Mouse (Mus musculus) fat pad, adult 2 months (tissue): ENCODE measurements around the gene Rhbdd1.

Source experiments
- DNase-seq: peaks from one replicate; pipeline ENCODE4 v3.0.0-alpha.2; 2011; ENCODE audit warnings: low read depth, low spot score; ENCODE audit errors: extremely low read depth

Gene Rhbdd1

DNA sequence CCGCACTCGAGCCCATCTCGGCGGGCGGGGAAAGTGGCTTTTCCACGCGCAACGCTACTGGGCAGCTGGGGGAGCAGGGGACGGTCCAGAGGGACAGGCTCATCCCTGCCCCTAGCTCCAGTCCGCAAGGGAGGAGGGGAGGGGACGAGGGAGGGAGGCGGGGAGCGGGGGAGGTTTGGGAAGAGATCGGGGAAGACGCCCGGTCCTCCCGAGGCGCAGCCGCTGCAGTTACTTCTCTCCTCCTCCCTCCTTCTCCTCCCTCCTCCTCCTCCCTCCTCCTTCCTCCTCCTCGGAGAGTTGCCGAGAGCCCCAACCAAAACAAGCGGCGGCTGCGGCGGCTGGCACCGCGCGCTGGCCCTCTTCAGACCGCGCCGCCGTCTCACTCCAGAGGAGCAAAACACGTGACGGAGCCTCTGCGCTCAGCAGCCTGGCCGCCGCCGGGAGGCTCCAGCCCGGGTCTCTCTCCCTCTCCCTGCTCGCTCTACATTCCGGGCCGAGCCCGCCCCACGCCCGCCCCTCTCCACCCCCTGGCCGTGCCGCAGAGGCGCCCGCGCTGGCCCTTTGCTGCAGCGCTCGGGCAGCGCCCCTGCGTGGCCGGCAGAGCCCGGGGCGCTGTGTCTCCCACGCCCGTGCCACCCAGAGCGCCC, 25.0 kb upstream of the Rhbdd1 start, which contains the start of gene Irs1:
Gene Irs1, minus strand, starts transcription at position 266 of the 647 bp plus-strand sequence.
- no peak for DNase-seq

GRCm38 (mm10) chr1:82291930-82292712, 24.1 kb upstream of the Rhbdd1 start:
- DNase-seq: no peak

GRCm38 (mm10) chr1:82292771-82293170, 23.5 kb upstream of the Rhbdd1 start:
- no peak for DNase-seq

GRCm38 (mm10) chr1:82294102-82294501, 22.1 kb upstream of the Rhbdd1 start:
- no peak for DNase-seq

GRCm38 (mm10) chr1:82298586-82298985, 17.7 kb upstream of the Rhbdd1 start:
- no peak for DNase-seq

DNA sequence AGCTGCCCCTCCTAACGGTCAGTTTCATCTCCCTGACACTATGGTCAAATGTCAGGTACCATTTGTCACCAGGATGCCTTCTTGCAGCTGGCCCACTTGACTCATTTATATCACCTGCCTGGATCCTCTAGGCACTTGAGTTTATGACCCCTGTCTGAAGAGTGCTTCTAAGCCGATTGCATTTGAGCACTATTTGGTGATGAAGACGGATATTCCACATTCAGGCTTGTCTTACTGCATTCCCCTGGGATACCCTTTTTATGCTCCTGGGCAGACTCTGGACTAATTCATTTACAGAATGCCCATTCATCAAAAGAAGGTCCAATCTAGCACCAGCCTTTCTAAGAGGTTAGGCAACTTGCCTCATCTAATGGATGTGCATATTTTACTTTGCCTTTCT, 11.8 kb upstream of the Rhbdd1 start:
- DNase-seq: no peak

- DNase-seq: no peak
Measured at GRCm38 (mm10) chr1:82316746-82317126, 484 bp downstream of the Rhbdd1 start.

DNA sequence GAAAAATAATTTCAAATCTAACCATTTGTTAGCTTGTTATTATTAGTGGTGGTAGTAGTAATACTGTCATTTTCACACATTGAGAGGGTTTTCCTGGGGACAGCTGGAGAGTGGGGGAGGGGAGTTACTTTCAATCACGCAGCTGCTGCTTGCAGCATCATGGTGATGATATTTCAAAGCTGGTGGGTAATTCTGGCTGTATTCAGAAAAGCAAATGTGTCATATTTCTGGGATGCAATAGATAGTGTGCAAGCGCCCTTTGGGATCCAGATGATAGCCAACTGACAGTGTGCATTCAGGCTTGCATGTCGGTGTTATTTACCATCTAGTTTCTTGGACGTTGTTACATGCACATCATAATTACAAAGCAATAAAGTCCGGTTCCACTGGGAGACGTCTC, 4.2 kb downstream of the Rhbdd1 start:
- no peak for DNase-seq

DNA sequence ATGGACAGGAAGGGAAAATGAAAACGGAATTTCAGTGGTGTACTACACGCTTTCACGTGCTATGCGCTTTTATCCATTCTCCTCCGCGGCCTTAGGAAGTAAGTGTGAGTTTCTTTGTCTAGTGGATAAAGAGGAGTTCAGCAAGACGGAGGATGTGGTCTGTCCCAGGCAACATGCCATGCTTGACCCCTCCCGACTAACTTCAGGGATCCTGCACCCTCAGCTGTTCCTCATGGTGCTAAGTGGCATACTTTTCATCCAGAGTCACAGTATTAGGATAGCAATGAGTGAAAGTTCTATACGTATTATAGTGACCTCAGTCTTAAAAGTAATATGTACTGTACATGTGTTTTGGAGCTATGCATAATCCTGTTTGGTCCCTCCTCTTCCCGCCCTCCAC, 4.6 kb downstream of the Rhbdd1 start:
- DNase-seq: no peak

- DNase-seq: no peak
Measured at GRCm38 (mm10) chr1:82321441-82321840, 5.2 kb downstream of the Rhbdd1 start.

GRCm38 (mm10) chr1:82324131-82324785, 8.0 kb downstream of the Rhbdd1 start:
- no peak for DNase-seq

DNA sequence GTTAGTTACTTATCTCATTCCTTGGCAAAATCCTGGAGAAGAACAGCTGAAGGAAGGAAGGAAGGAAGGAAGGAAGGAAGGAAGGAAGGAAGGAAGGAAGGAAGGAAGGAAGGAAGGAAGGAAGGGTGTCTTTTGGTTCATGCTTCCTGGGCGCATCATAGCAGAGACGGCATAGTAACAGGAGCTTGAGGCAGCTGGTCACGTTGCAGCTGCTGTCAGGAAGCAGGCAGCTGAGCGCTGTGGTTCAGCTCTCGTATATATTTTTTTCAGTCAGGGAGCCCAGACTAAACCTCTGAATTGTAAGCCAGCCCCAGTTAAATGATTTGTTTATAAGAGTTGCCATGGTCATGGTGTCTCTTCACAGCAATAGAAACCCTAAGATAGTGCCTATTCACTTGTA, 9.9 kb downstream of the Rhbdd1 start:
- DNase-seq: no peak

- no peak for DNase-seq
Measured at GRCm38 (mm10) chr1:82328033-82328775, 12.0 kb downstream of the Rhbdd1 start.

- no peak for DNase-seq
Measured at GRCm38 (mm10) chr1:82329237-82329953, 13.1 kb downstream of the Rhbdd1 start.

GRCm38 (mm10) chr1:82329954-82330247, 13.6 kb downstream of the Rhbdd1 start:
- no peak for DNase-seq

- DNase-seq: no peak
Measured at GRCm38 (mm10) chr1:82334506-82334905, 18.3 kb downstream of the Rhbdd1 start.

DNA sequence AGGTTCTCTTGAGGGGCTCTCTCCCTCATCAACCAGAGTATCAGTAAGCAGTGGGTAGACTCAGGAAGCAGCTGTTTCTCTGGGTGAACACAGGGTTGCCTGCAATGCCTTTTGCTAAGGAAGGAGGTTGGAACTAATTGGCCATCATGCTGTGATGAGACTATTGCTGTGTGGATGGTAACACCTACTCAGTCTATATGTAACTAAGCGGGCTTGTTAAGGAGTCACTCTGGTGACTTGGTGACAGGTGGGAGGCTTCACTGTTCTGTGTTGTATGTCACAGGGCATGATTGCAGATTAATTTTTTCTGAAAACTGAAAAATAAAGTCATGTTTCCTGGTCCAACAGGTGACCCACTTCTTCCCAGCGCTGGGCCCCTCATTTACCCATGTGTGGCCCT, 36.8 kb downstream of the Rhbdd1 start:
- DNase-seq: no peak

DNA sequence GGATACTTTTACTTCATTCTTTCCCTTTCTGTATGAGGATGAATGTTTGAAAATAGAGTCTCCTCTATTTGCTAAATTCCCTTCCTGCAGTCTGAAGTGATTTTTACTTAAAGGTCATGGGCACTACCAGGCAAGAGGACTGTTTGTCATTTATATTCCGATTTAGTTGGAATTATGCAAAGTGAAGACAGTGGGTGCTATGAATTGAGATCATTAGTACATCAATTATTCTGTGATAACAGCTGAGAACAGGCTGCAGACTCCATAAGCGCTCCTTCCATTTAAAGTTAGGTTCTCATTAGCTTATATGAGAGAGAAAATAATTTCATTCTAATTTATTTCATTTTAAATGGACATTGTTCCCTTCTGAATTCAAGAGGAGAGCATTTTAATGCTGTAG, 37.5 kb downstream of the Rhbdd1 start:
- DNase-seq: no peak

GRCm38 (mm10) chr1:82358871-82359647, 42.8 kb downstream of the Rhbdd1 start:
- DNase-seq: no peak

DNA sequence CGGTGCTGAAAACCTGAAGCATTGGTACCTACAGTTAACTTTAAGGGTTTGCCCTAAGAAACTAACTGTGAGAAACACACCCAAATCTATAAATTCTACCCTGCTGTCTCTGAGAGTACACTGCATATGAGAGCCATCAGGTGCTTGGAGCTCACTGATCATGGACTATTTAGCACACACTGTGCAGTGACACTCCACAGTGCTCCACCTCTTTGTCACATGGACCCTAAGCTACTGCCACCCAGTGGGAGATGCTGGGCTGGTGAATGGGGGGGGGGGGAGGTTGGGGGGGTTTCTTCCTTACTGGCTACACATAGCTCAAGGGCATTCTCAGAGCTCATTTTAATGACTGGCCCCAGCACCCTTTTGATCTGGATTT, 43.4 kb downstream of the Rhbdd1 start:
- no peak for DNase-seq
